ENCODE assay signal across 7 mouse cellular contexts in genomic region chr10:126961757-126962156, GRCm38 (mm10). TPM values are rescaled to one million over a fixed set of nuclear protein-coding genes. Genes with fewer than 3 reads are reported as not detected.
DNase-seq lines count a peak whose midpoint lies in the region; ATAC-seq and TF ChIP-seq lines count a peak whose summit lies in the region.

No protein-coding gene starts in this region.

- H3K36me3 ChIP-seq in E14TG2a.4 (ENCODE audit: insufficient read depth, low read length) = no peaks in the 10 kb centered on the region
- H3K36me3 ChIP-seq in embryonic facial prominence, embryonic 14.5 days (ENCODE audit: control insufficient read depth, insufficient read depth, low read length) = no peaks in the 10 kb centered on the region
- no peaks in the 10 kb centered on the region for H3K36me3 ChIP-seq in heart, embryonic 16.5 days (ENCODE audit: control insufficient read depth, insufficient read depth)
- H3K36me3 ChIP-seq in stomach, embryonic 16.5 days (ENCODE audit: control insufficient read depth, insufficient read depth, low read length) = no peaks in the 10 kb centered on the region

- peak overlapping the region; percentile 47 for H3K9ac ChIP-seq in embryonic facial prominence, embryonic 14.5 days (ENCODE audit: low read depth, low read length)
- 0 out of 2 replicates have a peak overlapping the region, but pooled peaks have one; percentile 18 for H3K9ac ChIP-seq in heart, embryonic 16.5 days (ENCODE audit: low read length)
- no peak overlapping the region for H3K9ac ChIP-seq in stomach, embryonic 16.5 days (ENCODE audit: low read length)

- 53% methylated on average over 10 of the region's 10 CpGs for WGBS in embryonic facial prominence, embryonic 14.5 days
- 75% methylated on average over 10 of the region's 10 CpGs for WGBS in heart, embryonic 16.5 days
- 61% methylated on average over 10 of the region's 10 CpGs for WGBS in stomach, embryonic 16.5 days

- H3K4me3 ChIP-seq in E14TG2a.4 (replicated peaks; ENCODE audit: low read length) = peak overlapping the region; percentile 66
- no peak overlapping the region for H3K4me3 ChIP-seq in embryonic facial prominence, embryonic 14.5 days (ENCODE audit: low read depth, low read length)
- H3K4me3 ChIP-seq in heart, embryonic 16.5 days (ENCODE audit: low read length) = no peak overlapping the region
- H3K4me3 ChIP-seq in stomach, embryonic 16.5 days (replicated peaks; ENCODE audit: low read length) = no peak overlapping the region

- peak overlapping the region; percentile 95 for H3K27ac ChIP-seq in embryonic facial prominence, embryonic 14.5 days (replicated peaks; ENCODE audit: low read depth, low read length)
- H3K27ac ChIP-seq in heart, embryonic 16.5 days (ENCODE audit: low read length) = peak overlapping the region; percentile 81
- H3K27ac ChIP-seq in stomach, embryonic 16.5 days (ENCODE audit: low read length) = peak overlapping the region; percentile 91

- H3K4me2 ChIP-seq in embryonic facial prominence, embryonic 14.5 days (ENCODE audit: low read depth, low read length) = peak overlapping the region; percentile 33
- no peak overlapping the region for H3K4me2 ChIP-seq in heart, embryonic 16.5 days (ENCODE audit: low read depth, low read length)
- no peak overlapping the region; the same call in 1 of the 2 replicates for H3K4me2 ChIP-seq in stomach, embryonic 16.5 days (ENCODE audit: low read depth, low read length)

- peak; percentile 76 for DNase-seq in ZHBTc4 (ENCODE audit: low read depth, low spot score)
- peak; percentile 56 for DNase-seq in embryonic facial prominence, embryonic 14.5 days (ENCODE audit: low spot score)
- DNase-seq in layer of hippocampus, postnatal 14 days (ENCODE audit: low spot score in 2 of 2) = peak; percentile 81 to 91
- DNase-seq in B cell, adult 2 months = no peak

- no peak for ATAC-seq in embryonic facial prominence, embryonic 14.5 days (ENCODE audit: low read depth)
- no peak for ATAC-seq in heart, embryonic 16.5 days (replicated peaks; ENCODE audit: extremely low read depth, insufficient read depth, low FRiP score)
- ATAC-seq in stomach, embryonic 16.5 days (ENCODE audit: insufficient read depth, low FRiP score) = peak; percentile 8; the same call in 1 of the 2 replicates

- no peaks in the 10 kb centered on the region for H3K9me3 ChIP-seq in E14TG2a.4 (ENCODE audit: low read length)
- H3K9me3 ChIP-seq in embryonic facial prominence, embryonic 14.5 days (ENCODE audit: control insufficient read depth, low read length) = no peaks in the 10 kb centered on the region
- no peaks in the 10 kb centered on the region for H3K9me3 ChIP-seq in heart, embryonic 16.5 days (replicated peaks; ENCODE audit: control insufficient read depth, low read length)
- H3K9me3 ChIP-seq in stomach, embryonic 16.5 days (replicated peaks; ENCODE audit: control insufficient read depth, low read length) = no peaks in the 10 kb centered on the region

- H3K27me3 ChIP-seq in E14TG2a.4 (ENCODE audit: insufficient read depth, low read length) = peaks cover 13% of the 10 kb centered on the region
- no peaks in the 10 kb centered on the region for H3K27me3 ChIP-seq in embryonic facial prominence, embryonic 14.5 days (replicated peaks; ENCODE audit: control insufficient read depth, insufficient read depth, low read length)
- H3K27me3 ChIP-seq in heart, embryonic 16.5 days (ENCODE audit: control insufficient read depth, insufficient read depth, low read length) = no peaks in the 10 kb centered on the region
- H3K27me3 ChIP-seq in stomach, embryonic 16.5 days (ENCODE audit: control insufficient read depth, insufficient read depth, low read length) = no peaks in the 10 kb centered on the region

- peaks cover 82% of the 10 kb centered on the region for H3K4me1 ChIP-seq in E14TG2a.4 (replicated peaks; ENCODE audit: low read depth, low read length)
- H3K4me1 ChIP-seq in embryonic facial prominence, embryonic 14.5 days (ENCODE audit: control insufficient read depth, insufficient read depth, low read length) = peaks cover 32% of the 10 kb centered on the region
- H3K4me1 ChIP-seq in heart, embryonic 16.5 days (ENCODE audit: control insufficient read depth, insufficient read depth, low read length) = peaks cover 27% of the 10 kb centered on the region
- H3K4me1 ChIP-seq in stomach, embryonic 16.5 days (ENCODE audit: control insufficient read depth, insufficient read depth, low read length) = peaks cover 26% of the 10 kb centered on the region

- no peak for TF ChIP-seq CTCF in E14TG2a.4 (conservative IDR thresholded peaks at IDR 0.05; ENCODE audit: low read length)

RNA-seq across cellular contexts. Expression of gene Ctdsp2, which starts 16.8 kb away (rescaled TPM):
- 109 and 116 TPM in 2 replicates for polyA plus RNA-seq in embryonic facial prominence, embryonic 14.5 days (2014; fragmentation: Nextera tagmentation; extraction: Ambion mirVana)
- polyA plus RNA-seq in heart, embryonic 16.5 days (2015; fragmentation: Nextera tagmentation; extraction: Ambion mirVana) = 38.2 and 41.8 TPM in 2 replicates
- 10 to 100 TPM; 90.7 to 93.6 TPM for total RNA-seq in layer of hippocampus, postnatal 14 days (2021)
- 49.4 and 53.4 TPM in 2 replicates for polyA plus RNA-seq in stomach, embryonic 16.5 days (2015; fragmentation: Nextera tagmentation; extraction: Ambion mirVana)

RNA-seq across cellular contexts. Expression of gene Avil, which starts 38.8 kb away (rescaled TPM):
- polyA plus RNA-seq in embryonic facial prominence, embryonic 14.5 days (2014; fragmentation: Nextera tagmentation; extraction: Ambion mirVana) = 7.8 and 9.0 TPM in 2 replicates
- 0.27 and 0.84 TPM in 2 replicates for polyA plus RNA-seq in heart, embryonic 16.5 days (2015; fragmentation: Nextera tagmentation; extraction: Ambion mirVana)
- under 1 TPM; 0.48 to 0.62 TPM for total RNA-seq in layer of hippocampus, postnatal 14 days (2021)
- polyA plus RNA-seq in stomach, embryonic 16.5 days (2015; fragmentation: Nextera tagmentation; extraction: Ambion mirVana) = 1.0 and 1.9 TPM in 2 replicates

Comparison
In these comparisons a context has a peak if more than half of its experiments do, and no peak if none do; other contexts are left out.
1. DNase-seq: peak in ZHBTc4 (single experiment), embryonic facial prominence, embryonic 14.5 days (single experiment) and layer of hippocampus, postnatal 14 days (2 of 2); none in B cell, adult 2 months (0 of 2).
2. Peak in every context shown above with its lines, with median percentiles within 50 percentile points of each other: H3K27ac ChIP-seq.